Mouse (Mus musculus) heart, postnatal 14 days (tissue): Measurements from ENCODE around the gene Vps26b. TPM values are rescaled to one million over a fixed set of nuclear protein-coding genes. Genes with fewer than 3 reads are reported as not detected.

Experiments used
- DNase-seq, 2 experiments: peaks; one replicate each; pipeline ENCODE4 v3.0.0; 2021 to 2022
- intact Hi-C: fragments of 180-260 bp; cut with DNase I; formaldehyde crosslinking; loops from one replicate; pipeline ENCODE4 v1.15.1; 2025
- total RNA-seq, 2 experiments: library from RNA; stranded (reverse); gene quantifications; 2 replicates each; pipeline ENCODE4 v1.2.3; 2021

Vps26b gene
- total RNA-seq, 2 experiments from 2014 or later = 31.0 to 31.3 TPM

DNA sequence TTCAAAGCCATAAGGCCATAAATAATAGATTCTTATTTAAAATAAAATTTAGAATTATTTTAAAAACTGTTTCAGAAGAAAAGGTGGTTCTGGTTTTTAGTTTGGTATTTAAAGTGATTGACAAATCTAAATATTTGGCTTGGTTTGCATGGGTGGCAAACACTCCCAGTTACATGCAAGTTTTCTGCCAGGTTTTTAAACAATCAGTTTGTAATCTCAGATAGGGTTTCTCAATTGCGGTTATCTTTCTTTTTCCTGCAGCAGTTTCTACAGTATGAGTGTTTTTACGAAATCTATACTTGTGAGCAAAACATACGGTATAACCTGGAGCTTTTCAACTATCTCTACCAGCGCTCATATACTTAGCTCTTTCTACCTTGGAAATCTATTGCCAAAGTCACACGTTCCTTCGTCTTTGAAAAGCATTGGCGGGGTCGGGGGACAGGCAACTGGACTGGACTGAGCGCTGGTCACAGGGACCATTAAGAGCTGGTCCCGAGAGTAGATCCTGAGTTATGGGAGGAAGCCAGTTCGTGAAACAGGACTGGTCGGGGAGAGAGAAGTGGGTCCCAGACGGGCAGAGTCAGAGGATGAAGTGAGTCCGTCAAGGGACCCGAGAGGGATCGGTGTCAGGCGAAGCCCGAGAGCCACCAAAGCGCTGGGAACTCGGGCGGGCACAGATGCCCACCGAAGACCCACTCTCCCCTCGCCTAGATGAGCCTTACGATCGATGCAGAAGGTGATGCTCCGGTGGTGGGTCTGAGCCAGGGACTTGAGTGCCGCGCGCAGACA lies 31.0 kb downstream of the Vps26b start:
- intact Hi-C loops = loop anchor here (2.0 kb wide), 1 partner anchor 30 kb away; no protein-coding TSS in a partner anchor

GRCm38 (mm10) chr9:26997501-26997900 lies 32.4 kb downstream of the Vps26b start:
- DNase-seq = no peak
- intact Hi-C loops = no loop called here

More for the DNA sequence above, 31.0 kb downstream of the Vps26b start:
- no peak for DNase-seq

- DNase-seq = no peak
- intact Hi-C loops = no loop called here
Observed at GRCm38 (mm10) chr9:26997062-26997461, 32.8 kb downstream of the Vps26b start.

- no peak for DNase-seq
- intact Hi-C loops = no loop called here
Observed at GRCm38 (mm10) chr9:26993900-26994299, 36.0 kb downstream of the Vps26b start.

GRCm38 (mm10) chr9:26993118-26993517 lies 36.7 kb downstream of the Vps26b start:
- intact Hi-C loops = no loop called here
- DNase-seq = no peak

- intact Hi-C loops = no loop called here
Observed at GRCm38 (mm10) chr9:26990181-26990580, 39.7 kb downstream of the Vps26b start.

GRCm38 (mm10) chr9:26985668-26986277 lies 44.1 kb downstream of the Vps26b start:
- intact Hi-C loops = no loop called here
- DNase-seq = no peak

More at GRCm38 (mm10) chr9:26990181-26990580, 39.7 kb downstream of the Vps26b start:
- no peak for DNase-seq

DNA sequence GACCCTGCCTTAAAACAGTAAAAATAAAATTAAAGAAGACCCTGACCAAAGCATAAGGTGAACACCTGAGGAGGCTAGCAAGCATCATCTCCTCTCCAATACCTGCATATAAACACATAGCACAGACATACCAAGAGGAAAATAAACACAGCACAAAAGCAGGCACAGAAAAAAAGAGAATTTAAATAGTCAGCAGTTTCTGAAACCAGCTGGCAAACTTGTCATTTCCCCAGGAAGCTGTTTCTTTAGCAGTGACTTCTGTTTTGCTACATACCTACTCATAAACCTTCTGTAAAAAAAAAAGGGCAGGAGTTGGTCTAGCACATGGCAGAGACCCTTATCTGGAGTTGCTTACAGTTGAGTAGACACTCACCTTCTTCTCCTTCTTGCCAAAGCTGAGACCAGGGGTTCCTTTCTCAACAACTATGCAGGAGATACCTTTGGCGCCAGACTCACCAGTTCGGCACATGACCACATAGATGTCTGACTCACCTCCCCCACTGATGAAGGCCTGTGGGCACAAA lies 44.7 kb downstream of the Vps26b start:
- intact Hi-C loops = no loop called here
- DNase-seq = no peak

DNA sequence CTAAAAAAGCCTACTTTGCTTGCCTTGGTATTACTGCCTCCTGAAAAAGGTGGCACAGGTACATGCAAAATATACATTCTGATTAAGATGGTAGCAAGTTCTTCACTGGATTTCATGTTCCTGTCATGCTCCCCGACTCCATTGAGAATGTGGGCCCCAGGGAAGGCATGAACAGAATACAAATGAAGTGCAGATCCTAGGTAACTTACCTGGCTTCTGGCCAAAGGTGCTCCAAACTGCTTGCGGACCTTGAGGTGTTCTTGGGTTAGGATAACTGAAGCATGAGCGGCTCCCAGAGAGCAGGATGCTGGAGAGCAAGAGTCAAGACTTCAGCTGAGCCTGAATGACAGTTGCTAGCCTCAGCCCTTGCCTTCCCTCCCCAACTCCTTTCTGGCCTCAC lies 51.1 kb downstream of the Vps26b start:
- no peak for DNase-seq
- intact Hi-C loops = no loop called here

DNA sequence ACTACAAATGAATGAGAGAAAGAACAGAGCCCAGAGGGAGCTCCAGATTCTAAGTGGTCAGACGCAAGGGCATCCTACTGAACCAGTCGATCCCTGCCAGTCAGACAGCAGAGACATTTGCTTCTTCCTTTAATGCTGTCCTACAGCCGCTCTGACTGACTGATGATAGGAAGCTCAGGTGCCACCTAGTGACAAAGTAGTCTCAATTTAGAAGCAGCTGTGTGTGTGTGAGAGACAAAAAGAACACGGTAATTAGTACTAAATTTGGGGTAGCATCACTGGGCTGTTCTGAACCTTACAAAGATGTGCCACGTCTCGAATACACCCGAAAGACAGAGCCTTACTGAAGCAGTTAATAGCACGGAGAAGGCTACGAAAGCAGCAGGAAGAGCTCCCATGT lies 52.1 kb downstream of the Vps26b start:
- intact Hi-C loops = no loop called here
- DNase-seq = no peak

Other genes starting within 250 kb of the Vps26b start
- gene Glb1l2, start 223.6 kb downstream of the Vps26b start, total RNA-seq = 1 to 10 TPM in 1 of 2 experiments, under 1 TPM in 1; 0.66 to 1.8 TPM
- under 1 TPM in 1 of 2 experiments, not detected in 1; 0.17 TPM for gene Glb1l3, start 169.2 kb downstream of the Vps26b start, total RNA-seq
- gene Gm1110, start 107.0 kb downstream of the Vps26b start, total RNA-seq = not detected
- 10 to 100 TPM; 53.5 to 55.1 TPM for gene Acad8, start 30.5 kb downstream of the Vps26b start, total RNA-seq
- gene Thyn1, start 30.4 kb downstream of the Vps26b start, total RNA-seq = 10 to 100 TPM; 23.4 to 24.5 TPM
- gene Ncapd3, start 110 bp upstream of the Vps26b start, total RNA-seq = 10 to 100 TPM; 13.2 to 13.8 TPM
- 10 to 100 TPM; 16.8 to 17.3 TPM for gene Jam3, start 125.4 kb upstream of the Vps26b start, total RNA-seq